Mouse (Mus musculus) heart, embryonic 12.5 days (tissue): ENCODE results near the gene Gm11127. TPM values are rescaled to one million over a fixed set of nuclear protein-coding genes. Genes with fewer than 3 reads are reported as not detected.
"Not testable (repeated sequence)": the region's sequence is repeated elsewhere in the genome, so short reads cannot be mapped to it uniquely, and the experiment has no call there.

Experiments used
- ATAC-seq: fragments of 200-750 bp; cut with Nextera tagmentation; 2 replicates; pipeline ENCODE4 v1.8.0; 2017; ENCODE audit warnings: moderate TSS enrichment, moderate library complexity; ENCODE audit not compliant: insufficient number of reproducible peaks, low FRiP score
- H3K27ac ChIP-seq: fragments of 300-500 bp; sonication (generic); 2 replicates; pipeline ENCODE4 v1.5.1; 2016; ENCODE audit warnings: mild to moderate bottlenecking, moderate library complexity; ENCODE audit not compliant: poor library complexity, severe bottlenecking
- H3K27me3 ChIP-seq: fragments of 300-500 bp; sonication (generic); replicated peaks from 2 replicates; pipeline ENCODE4 v1.6.1; 2016; ENCODE audit warnings: mild to moderate bottlenecking, moderate library complexity
- H3K36me3 ChIP-seq: fragments of 300-500 bp; sonication (generic); 2 replicates; pipeline ENCODE4 v1.6.1; 2016; ENCODE audit warnings: mild to moderate bottlenecking, moderate library complexity
- H3K4me1 ChIP-seq: fragments of 300-500 bp; sonication (generic); replicated peaks from 2 replicates; pipeline ENCODE4 v1.6.1; 2016; ENCODE audit warnings: mild to moderate bottlenecking
- H3K4me2 ChIP-seq: fragments of 300-500 bp; sonication (generic); 2 replicates; pipeline ENCODE4 v1.6.1; 2016; ENCODE audit warnings: mild to moderate bottlenecking, moderate library complexity
- H3K4me3 ChIP-seq: fragments of 300-500 bp; sonication (generic); 2 replicates; pipeline ENCODE4 v1.5.1; 2016; ENCODE audit warnings: mild to moderate bottlenecking
- H3K9ac ChIP-seq: fragments of 300-500 bp; sonication (generic); 2 replicates; pipeline ENCODE4 v1.6.1; 2016; ENCODE audit warnings: mild to moderate bottlenecking, moderate library complexity
- H3K9me3 ChIP-seq: fragments of 300-500 bp; sonication (generic); replicated peaks from 2 replicates; pipeline ENCODE4 v1.6.1; 2016; ENCODE audit warnings: mild to moderate bottlenecking, moderate library complexity
- WGBS: fragments of 180-500 bp; shearing (Covaris S2); methylation state at CpG from one replicate; pipeline ENCODE4 v1.1.7; 2016; 5-methylcytosine and 5-hydroxymethylcytosine counted together
- polyA plus RNA-seq: library from polyadenylated mRNA; unstranded; fragments of >200 nt; fragmentation: Nextera tagmentation; extraction: Ambion mirVana; gene quantifications from 2 replicates; pipeline ENCODE4 v1.2.1, GENCODE M21; 2016

The Gm11127 gene
- polyA plus RNA-seq, 1 experiment from 2014 or later, result not detected

DNA sequence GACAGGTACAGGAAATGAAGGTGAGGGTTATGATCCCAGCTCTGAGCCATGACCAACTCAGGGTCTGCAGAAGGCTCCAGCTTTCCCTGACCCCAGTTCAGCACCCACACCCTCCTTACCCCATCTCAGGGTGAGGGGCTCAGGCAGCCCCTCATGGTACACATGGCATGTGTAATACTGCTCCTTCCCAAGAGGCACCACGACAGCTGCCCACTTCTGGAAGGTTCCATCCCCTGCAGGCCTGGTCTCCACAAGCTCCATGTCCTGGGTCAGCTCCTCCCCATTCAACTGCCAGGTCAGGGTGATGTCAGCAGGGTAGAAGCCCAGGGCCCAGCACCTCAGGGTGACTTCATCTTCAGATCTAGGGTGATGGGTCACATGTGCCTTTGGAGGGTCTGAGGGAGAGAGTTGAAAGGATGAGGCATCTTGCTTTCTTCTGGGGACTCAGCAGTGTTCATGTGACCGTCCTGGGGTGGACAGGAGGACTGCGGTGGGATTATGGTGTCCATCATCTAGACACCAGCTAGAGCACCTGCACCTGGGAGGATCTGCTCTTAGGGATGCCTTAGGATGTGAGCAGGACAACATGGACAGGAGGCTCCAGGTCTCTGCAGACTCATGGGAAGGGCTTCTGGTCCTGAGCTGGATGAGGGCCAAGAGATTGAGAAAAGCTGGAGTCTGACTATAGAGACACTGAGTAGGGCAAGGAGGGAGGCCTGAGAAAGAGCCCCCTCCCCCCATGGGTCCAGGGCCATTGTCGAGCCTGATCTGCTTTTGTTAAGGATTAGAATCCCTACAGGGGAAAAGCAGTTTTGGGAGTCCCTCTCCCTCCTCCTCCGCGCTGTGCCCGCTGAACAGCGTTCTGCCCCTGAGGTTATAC, 27.2 kb downstream of the Gm11127 start:
- not testable (repeated sequence) for H3K36me3 ChIP-seq, H3K27ac ChIP-seq, H3K9me3 ChIP-seq, H3K27me3 ChIP-seq, H3K4me1 ChIP-seq
- ATAC-seq, result peak; percentile 15; the same call in 1 of the 2 replicates
- peak overlapping the region; percentile 99 for H3K4me2 ChIP-seq
- H3K4me3 ChIP-seq, result peak overlapping the region; percentile 60; the same call in 1 of the 2 replicates
- 56% methylated on average over 7 of the region's 8 CpGs for WGBS
- H3K9ac ChIP-seq, result peak overlapping the region; percentile 28; the same call in 1 of the 2 replicates

DNA sequence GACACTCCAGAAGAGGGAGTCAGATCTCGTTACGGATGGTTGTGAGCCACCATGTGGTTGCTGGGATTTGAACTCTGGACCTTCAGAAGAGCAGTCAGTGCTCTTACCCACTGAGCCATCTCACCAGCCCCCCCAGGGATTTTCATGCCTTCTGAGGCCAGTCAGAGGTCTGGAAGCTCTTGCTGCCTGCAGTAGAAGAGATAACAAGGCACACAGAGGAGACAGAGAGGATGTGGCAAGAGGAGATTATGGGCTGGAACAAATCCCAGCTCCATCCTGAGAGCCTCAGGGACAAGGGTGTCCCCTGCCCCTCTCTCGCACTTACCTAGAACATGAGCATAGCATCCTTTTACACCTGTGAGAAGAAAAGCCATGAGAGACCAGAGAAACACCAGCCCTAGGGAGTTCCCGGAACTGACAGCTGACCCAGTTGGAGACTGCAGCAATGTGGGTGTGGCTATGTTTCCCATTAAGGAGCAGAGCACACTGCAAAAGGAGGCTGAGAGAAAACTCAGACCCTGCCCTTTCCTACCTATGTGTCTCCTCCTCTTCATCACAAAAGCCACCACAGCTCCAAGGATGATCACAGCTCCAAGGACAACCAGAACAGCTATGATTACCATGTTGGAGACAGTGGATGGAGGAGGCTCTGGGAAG, 28.0 kb downstream of the Gm11127 start:
- not testable (repeated sequence) for H3K9me3 ChIP-seq, H3K27me3 ChIP-seq, ATAC-seq, H3K9ac ChIP-seq, H3K27ac ChIP-seq, H3K4me2 ChIP-seq, H3K4me3 ChIP-seq, H3K36me3 ChIP-seq, H3K4me1 ChIP-seq
- WGBS, result 69% methylated on average over 4 of the region's 4 CpGs

DNA sequence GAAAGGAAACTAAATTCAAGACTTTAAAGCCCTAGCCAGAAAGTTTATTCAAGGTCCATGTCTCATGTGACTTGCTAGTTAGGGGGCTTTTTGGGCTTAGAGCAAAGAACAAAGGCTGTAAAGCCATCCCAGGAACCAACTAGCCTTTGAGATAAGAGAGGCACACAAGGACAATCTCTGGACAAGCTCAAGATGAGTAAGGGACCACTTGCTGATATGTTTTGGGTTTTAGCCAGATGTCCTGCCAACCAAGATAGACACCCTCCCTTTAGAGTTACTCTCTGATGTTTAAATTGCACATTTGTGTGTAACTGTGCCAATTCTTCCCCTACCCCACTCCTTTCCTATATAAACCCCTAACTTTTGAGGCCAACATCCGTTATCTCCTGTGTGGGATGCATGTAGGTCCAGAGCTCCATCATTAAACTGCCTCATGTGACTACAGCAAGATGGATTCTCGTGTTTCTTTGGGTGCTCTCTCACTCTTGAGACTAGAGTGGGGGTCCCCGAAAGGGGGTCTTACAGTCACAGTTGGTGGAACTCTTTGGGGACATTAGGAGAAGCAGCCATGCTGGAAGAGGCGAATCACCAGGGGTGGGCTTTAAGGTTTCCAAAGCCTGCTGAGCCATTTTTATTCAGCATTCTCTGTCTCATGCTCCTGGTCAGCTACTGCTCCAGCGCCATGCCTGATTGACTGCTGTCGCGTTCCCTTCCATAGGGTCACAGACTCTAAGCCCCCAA, 29.1 kb downstream of the Gm11127 start:
- Histone ChIP-seq H3K9ac (no peak overlapping the region), H3K36me3 (no peaks in the 10 kb centered on the region), H3K4me1 (peaks cover 5% of the 10 kb centered on the region; the same call in 1 of the 2 replicates), H3K4me3 (no peak overlapping the region), H3K9me3 (no peaks in the 10 kb centered on the region), H3K27me3 (peaks cover 6% of the 10 kb centered on the region), H3K27ac (no peak overlapping the region), H3K4me2 (no peak overlapping the region)
- no peak for ATAC-seq
- 80% methylated on average over 7 of the region's 7 CpGs for WGBS

DNA sequence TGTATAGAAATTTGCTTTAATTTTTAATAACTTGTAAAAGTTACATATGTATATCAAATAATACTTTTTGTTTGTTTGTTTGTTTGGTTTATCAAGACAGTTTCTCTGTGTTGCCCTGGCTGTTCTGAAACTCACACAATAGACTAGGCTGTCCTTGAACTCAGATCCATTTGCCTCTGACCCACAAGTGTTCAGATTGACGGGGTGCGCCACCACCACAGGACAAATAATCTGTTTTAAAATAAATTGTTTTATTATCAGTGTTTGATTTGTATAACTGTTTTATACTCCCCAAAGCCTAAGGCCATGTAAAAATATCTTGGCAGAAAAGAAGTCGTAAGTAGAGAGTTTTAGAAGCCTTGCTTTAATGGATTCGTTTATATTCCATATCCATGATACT, 30.5 kb downstream of the Gm11127 start:
- no peak for ATAC-seq
- WGBS, result 91% methylated on average over 4 of the region's 4 CpGs

DNA sequence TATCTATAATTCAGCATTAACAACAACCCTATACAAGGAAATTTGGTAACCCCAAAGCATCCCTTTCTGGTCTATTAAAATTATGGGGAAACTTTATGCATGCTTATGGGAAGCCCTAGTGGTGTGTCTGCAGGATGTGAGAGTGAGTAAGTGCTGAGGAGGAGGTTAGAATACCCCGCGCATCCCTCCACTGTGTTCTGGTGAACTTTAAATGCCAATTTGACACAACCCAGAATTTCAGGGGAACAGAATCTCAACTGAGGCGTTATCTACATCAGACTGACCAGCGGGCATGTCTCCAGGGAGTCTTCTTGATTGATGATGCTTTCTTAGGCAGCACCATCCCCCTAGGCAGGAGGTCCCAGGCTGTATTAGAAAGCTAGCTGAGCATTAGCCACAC, 32.3 kb downstream of the Gm11127 start:
- Histone ChIP-seq H3K9ac (no peak overlapping the region), H3K27me3 (no peaks in the 10 kb centered on the region), H3K4me1 (peaks cover 11% of the 10 kb centered on the region), H3K36me3 (no peaks in the 10 kb centered on the region), H3K4me3 (no peak overlapping the region), H3K4me2 (no peak overlapping the region), H3K9me3 (no peaks in the 10 kb centered on the region), H3K27ac (no peak overlapping the region)
- 57% methylated on average over 4 of the region's 4 CpGs for WGBS
- ATAC-seq, result no peak

More for the DNA sequence above, 30.5 kb downstream of the Gm11127 start:
- H3K27me3 ChIP-seq, result peaks cover 6% of the 10 kb centered on the region
- H3K36me3 ChIP-seq, result no peaks in the 10 kb centered on the region
- peaks cover 15% of the 10 kb centered on the region for H3K4me1 ChIP-seq
- no peak overlapping the region for H3K4me2 ChIP-seq
- H3K9ac ChIP-seq, result no peak overlapping the region
- no peaks in the 10 kb centered on the region for H3K9me3 ChIP-seq
- H3K27ac ChIP-seq, result no peak overlapping the region
- H3K4me3 ChIP-seq, result no peak overlapping the region

DNA sequence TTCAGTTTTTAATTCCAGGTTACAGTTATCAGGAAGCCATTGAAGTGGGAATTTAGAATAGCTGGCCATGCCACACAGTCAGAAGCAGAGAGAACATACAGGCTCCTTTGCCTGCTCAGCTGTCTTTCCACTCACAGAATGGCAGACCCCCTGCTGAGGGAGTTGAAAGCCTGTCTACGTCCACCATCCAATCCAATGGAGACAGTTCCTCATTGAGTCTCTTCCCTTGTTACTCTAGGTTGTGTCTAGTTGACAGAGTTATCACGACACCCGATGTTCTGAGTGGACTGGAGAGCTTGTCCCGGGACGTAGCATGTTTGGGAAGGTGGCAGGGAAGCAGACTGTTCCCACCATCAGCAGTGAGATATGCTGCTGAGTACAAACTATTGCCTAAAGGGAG, 33.0 kb downstream of the Gm11127 start:
- Histone ChIP-seq H3K4me3 (no peak overlapping the region), H3K4me2 (no peak overlapping the region), H3K27ac (no peak overlapping the region), H3K4me1 (peaks cover 11% of the 10 kb centered on the region), H3K9me3 (0 out of 2 replicates have a peak, but pooled peaks cover 5% of the 10 kb centered on the region), H3K9ac (no peak overlapping the region), H3K36me3 (no peaks in the 10 kb centered on the region), H3K27me3 (no peaks in the 10 kb centered on the region)
- ATAC-seq, result no peak
- WGBS, result 49% methylated on average over 5 of the region's 5 CpGs

DNA sequence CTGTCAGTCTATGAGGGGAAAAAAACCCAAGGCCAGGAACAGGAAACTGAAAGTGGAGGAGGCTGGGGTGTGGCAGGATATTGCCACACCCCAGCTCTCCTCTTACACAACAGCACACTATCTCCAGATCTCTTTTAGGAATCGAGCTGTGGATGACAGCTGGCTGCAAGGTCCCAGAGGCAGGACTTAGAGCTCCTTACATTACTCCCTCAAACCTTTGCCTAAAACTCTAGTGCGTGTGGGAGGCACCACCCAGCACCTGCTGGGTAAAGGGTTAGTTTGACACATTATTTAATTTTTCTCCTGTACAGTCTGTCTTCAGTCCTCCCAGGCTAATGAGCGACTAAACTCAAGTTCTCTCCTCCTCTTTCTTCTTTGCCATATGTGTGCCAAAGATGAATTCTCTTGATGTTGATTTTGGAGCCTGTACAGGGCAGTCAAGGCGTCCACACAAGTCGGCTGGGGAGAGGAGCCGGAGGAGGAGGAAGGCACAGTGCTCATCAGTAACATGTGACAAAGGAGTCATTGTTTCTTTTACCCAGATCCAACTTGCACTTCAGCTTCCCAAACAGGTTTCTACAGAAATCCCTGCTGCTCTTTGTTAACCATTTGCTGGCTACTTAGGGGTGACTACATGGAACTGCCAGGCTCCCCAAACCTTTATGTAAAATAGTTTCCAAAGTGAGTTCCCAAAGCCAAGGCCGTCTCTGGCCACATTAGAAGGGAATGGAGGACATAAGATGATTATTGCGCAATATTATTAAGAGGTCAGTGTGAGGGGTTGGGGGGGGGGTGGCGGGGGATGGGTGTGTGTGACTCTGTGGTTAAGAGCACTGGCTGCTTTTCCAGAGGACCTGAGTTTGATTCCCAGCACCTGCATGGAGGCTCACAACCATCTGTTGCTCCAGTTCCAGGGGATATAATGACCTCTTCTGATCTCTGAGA, 34.2 kb downstream of the Gm11127 start:
- Histone ChIP-seq H3K9me3 (0 out of 2 replicates have a peak, but pooled peaks cover 5% of the 10 kb centered on the region), H3K27me3 (no peaks in the 10 kb centered on the region), H3K36me3 (no peaks in the 10 kb centered on the region), H3K9ac (no peak overlapping the region), H3K4me1 (peaks cover 11% of the 10 kb centered on the region), H3K4me3 (no peak overlapping the region), H3K27ac (no peak overlapping the region), H3K4me2 (no peak overlapping the region)
- no peak for ATAC-seq
- whole genome bisulfite sequencing, result 59% methylated on average over 9 of the region's 9 CpGs

DNA sequence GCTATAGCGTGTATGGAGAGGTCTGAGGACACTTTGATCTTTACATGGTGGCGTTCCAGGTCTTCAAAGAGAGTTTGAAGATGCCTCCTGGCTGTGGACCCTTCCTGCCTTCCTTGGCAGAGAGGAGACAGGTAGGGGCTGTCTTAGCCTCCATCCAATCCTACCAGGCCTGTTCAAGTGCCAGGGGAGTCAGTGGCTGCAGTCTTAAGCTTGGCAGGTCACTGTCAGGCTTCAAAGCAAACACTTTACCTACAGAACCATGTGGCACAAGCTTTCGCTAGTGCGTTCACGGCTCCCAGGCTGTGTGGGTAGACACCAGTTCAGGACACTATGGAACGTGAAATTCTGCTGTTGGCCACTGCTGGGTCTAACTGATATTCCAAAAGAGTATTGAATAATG, 35.2 kb downstream of the Gm11127 start:
- Histone ChIP-seq H3K4me3 (no peak overlapping the region), H3K4me2 (no peak overlapping the region), H3K27me3 (no peaks in the 10 kb centered on the region), H3K36me3 (no peaks in the 10 kb centered on the region), H3K9ac (no peak overlapping the region), H3K27ac (no peak overlapping the region), H3K9me3 (0 out of 2 replicates have a peak, but pooled peaks cover 5% of the 10 kb centered on the region), H3K4me1 (peaks cover 11% of the 10 kb centered on the region)
- ATAC-seq, result no peak
- 87% methylated on average over 6 of the region's 6 CpGs for WGBS

DNA sequence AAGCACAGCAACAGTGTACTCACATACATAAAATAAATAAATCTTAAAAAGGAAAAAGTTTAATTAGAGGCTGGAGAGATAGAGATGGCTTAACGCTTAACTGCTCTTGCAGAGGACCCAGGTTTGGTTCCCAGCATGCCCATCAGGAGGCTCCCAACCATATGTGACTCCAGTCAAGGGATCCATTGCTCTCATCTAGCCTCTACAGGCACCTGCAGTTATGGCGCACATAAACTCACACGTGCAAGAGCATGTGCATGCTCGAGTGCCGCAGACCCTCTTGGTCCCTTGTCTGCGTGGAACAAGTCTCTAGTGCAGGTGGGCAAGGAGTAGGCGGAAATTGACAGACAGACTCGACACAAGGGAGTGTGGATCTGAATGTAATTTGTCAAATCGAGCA, 36.1 kb downstream of the Gm11127 start:
- Histone ChIP-seq H3K9me3 (0 out of 2 replicates have a peak, but pooled peaks cover 5% of the 10 kb centered on the region), H3K27ac (no peak overlapping the region), H3K9ac (no peak overlapping the region), H3K4me3 (no peak overlapping the region), H3K36me3 (no peaks in the 10 kb centered on the region), H3K4me2 (no peak overlapping the region), H3K4me1 (peaks cover 11% of the 10 kb centered on the region), H3K27me3 (no peaks in the 10 kb centered on the region)
- ATAC-seq, result no peak
- WGBS, result 92% methylated on average over 9 of the region's 9 CpGs

DNA sequence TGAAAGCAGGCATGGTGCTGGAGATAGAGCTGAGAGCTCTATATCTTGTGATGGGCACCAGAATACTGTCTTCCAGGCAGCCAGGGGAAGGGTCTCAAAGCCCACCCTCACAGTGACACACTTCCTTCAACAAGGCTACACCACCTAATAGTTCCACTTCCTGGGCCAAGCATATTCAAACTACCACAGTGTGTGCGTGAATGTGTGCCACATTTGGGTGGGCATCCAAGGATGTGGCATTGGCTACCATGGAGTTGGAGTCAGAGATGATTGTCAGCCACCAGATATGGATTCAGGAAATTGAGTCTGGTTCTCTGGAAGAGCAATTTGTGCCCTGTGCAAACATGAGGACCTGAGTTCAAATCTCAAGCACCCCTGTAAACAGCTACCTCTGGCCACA, 36.9 kb downstream of the Gm11127 start:
- Histone ChIP-seq H3K27ac (peak overlapping the region; percentile 78), H3K4me3 (no peak overlapping the region), H3K27me3 (no peaks in the 10 kb centered on the region), H3K4me2 (peak overlapping the region; percentile 57), H3K9ac (no peak overlapping the region), H3K36me3 (no peaks in the 10 kb centered on the region), H3K9me3 (0 out of 2 replicates have a peak, but pooled peaks cover 5% of the 10 kb centered on the region), H3K4me1 (peaks cover 11% of the 10 kb centered on the region)
- 97% methylated on average over 1 of the region's 1 CpGs for WGBS
- no peak for ATAC-seq
